Mouse (Mus musculus) hematopoietic stem cell, adult 5-6 weeks (primary cell): ENCODE results near the gene Slc30a2. TPM values are rescaled to one million over a fixed set of nuclear protein-coding genes. Genes with fewer than 3 reads are reported as not detected.
"Not testable (repeated sequence)": the region's sequence is repeated elsewhere in the genome, so short reads cannot be mapped to it uniquely, and the experiment has no call there.

Experiments
- ATAC-seq, 2 experiments: fragments of 125-278 bp in 1 of 2; replicated peaks in 1 of 2; 2 replicates each; pipeline ENCODE4 v1.8.0; 2016 to 2017; ENCODE audit warnings: inconsistent platforms in 2 of 2, mild to moderate bottlenecking in 2 of 2, moderate number of reproducible peaks in 2 of 2, low read depth in 1 of 2, moderate TSS enrichment in 1 of 2; ENCODE audit not compliant: low FRiP score in 2 of 2, poor library complexity in 2 of 2, severe bottlenecking in 2 of 2, insufficient read depth in 1 of 2, low TSS enrichment in 1 of 2
- total RNA-seq: library from RNA; stranded (forward); fragments of 172-1452, 232-1000 nt; gene quantifications from 2 replicates; pipeline ENCODE4 v1.2.3, GENCODE M21; 2017

The Slc30a2 gene
- total RNA-seq, 1 experiment from 2014 or later, result not detected

DNA sequence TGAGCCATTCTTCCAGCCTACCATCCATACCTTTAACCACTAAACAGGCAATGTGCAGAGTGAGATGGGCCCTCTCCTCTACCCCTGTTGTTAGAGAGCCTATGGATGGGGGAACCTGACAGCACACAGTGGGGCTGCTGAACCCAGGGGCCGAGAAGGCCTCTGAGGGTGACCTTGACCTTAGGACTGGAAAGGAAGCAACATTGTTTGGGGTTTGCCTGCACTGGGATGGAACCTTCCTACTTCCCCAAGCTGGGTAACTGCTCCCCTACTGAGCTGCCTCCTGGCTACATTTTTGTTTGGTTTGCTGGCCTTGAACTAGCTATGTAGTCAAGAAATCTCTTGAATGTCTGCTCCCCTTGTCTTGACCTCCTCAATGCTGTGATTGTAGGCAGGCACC lies 31.3 kb downstream of the Slc30a2 start:
- ATAC-seq, result no peak

DNA sequence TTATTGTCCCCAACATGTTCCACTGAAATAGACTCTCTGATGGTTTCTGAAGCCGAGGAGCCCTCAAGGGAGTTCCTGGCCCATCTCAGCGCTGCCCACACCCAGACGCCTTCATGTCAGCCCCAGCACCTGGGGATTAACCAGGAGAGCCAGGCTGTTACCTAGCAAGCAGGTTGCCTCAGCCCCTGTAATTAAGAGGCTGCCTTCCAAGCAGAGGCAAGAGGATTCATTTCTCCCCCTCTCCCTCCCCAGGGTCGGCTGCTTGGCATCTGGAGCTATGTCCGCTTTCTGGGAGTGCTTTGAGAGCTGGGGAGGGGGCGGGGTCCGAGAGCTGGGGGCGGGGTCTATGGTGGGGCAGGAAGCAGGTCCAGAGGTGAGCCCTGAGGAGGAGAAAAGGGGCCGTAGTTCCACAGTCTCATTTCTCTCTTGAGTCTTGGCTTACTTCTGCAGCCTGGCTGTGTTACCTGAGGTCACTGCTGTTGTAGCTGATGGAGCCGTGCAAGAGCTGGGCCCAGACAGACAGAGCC lies 35.2 kb downstream of the Slc30a2 start:
- ATAC-seq, result no peak

DNA sequence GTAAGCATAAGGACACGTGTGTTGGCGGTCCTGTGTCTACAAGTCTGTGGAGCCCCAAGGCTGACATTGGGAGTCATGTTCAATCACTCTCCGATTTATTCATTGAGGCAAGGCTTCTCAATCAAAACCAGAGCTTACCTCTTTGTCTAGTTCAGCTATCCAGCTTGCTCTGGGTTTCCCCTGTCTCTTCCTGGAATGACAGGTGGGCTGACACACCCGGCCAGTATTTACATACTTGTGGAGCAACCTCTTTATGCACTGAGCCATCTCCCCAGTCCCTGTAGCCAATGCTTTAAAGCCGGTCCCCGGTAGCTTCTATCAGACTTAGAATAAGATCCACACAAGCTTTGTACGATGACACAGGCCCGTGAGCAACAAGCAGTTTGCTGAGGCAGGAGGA lies 36.5 kb downstream of the Slc30a2 start:
- ATAC-seq, result no peak

DNA sequence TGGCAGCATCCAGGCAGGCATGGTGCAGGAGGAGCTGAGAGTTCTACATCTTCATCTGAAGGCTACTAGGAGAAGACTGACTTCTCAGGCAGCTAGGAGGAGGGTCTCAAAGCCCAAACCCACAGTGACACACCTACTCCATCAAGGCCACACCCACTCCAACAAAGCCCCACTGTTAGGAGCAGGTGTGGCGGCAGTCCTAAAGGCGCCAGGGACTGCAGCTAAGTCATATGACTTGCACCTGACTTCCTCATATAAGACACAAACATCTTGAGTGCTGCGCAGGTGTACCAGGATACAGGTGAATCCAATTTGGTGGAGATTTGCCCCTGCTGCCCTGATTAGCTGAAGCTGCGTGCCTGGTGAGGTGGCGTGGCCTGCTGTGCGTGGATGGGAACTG lies 40.8 kb downstream of the Slc30a2 start, which contains the start of gene Extl1:
Extl1 (minus strand) TSS at position 101 of the 400 bp plus-strand sequence.
- not testable (repeated sequence) for ATAC-seq

DNA sequence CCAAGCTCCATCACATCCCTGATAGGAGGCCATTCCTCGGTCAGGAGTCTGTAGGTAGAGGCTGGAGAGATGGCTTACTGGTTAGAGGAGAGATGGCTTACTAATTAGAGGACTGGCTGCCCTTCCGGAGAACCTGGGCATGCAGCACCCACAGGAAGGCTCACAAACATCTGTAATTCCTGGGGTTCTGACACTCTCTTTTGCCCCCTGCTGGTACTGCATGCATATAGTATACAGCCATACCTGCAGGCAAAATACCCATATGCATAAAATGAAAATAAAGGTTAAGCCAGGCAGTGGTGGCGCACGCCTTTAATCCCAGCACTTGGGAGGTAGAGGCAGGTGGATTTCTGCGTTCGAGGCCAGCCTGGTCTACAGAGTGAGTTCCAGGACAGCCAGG lies 44.3 kb downstream of the Slc30a2 start:
- peak; percentile 45 to 46; a peak in 2 of 4 replicates for ATAC-seq

DNA sequence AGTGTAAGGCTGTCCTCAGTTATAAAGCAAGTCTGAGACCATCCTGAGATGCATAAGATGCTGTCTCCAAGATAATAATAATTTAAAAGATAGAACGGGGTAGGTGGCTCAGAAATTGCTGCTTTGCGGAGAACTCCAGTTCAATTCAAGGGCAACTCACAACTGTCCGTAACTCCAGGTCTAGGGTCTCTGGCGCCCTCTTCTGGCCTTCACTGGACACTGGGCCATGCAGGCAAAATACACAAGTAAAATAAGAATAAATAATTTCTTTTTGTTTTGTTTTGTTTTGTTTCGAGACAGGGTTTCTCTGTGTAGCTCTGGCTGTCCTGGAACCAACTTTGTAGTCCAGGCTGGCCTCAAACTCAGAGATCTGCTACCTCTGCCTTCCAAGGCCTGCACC lies 45.4 kb downstream of the Slc30a2 start:
- peak; percentile 69; a peak in 2 of 4 replicates for ATAC-seq

DNA sequence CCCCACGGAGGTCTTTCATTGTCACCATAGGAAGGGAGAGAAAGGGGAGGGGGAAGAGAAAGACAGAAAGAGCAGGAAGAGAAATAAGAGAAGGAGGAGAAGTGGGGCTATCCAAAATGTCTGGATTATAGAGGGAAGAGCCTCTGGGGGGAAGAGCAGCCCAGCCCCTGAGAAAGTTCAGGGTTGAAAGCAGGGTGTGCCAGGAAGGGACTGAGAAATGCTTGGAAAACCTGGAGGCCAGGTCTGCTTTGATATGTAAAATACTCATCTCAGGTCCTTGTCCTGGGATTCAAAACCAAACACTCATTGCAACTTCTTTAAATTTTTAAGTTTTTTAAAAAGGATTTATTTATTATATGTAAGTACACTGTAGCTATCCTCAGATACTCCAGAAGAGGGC lies 48.7 kb downstream of the Slc30a2 start:
- no peak for ATAC-seq

DNA sequence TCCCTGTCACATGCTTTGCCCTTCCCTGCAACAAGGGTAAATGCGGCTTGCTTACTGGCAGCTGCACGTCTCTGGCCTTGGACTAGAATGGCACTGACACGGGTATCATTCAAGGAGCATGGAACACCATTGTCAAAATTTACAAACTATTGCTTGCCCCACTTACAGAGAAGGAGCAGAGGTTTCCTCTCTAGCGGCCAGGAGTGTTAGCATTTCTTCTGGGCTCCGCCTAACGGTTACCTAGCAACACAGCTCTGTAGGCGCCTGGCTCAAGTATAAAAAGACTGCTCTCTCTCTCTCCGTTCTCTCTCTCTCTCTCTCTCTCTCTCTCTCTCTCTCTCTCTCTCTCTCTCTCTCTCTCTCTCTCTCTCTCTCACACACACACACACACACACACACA lies 49.6 kb downstream of the Slc30a2 start:
- no peak for ATAC-seq

DNA sequence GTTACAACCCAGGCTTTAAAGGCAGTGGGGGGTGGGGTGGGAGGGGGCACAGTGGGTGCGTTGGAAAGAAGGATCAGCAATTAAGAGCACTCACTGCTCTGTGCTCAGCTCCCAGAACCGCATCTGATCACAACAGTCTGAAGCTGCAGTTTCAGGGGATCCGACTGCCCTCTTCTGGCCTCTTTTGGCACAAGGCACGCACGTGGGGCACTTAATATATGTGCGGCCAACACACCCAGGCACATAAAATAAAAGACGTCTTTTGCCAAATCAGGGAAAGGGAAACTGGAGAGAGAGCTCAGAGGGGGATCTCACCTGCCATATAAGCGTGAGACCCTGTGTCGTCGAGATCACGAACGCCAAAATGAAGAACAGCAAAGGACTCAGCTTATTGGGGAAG lies 50.0 kb downstream of the Slc30a2 start:
- no peak for ATAC-seq

DNA sequence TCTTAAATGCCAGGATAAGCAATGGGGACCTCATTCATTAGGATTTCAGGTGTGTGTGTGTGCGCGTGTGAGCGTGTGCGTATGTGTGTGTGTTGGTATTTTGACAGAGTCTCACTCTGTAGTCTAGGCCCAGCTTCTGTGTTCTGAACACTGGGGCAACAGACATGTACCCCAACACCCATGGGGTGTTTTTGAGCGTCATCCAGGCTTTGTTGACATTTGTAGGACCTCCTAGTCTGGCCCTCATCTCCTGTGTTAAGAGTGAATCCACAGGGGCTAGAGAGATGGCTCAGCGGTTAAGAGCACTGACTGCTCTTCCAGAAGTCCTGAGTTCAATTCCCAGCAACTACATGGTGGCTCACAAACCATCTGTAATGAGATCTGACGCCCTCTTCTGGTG lies 52.2 kb downstream of the Slc30a2 start:
- ATAC-seq, result no peak

DNA sequence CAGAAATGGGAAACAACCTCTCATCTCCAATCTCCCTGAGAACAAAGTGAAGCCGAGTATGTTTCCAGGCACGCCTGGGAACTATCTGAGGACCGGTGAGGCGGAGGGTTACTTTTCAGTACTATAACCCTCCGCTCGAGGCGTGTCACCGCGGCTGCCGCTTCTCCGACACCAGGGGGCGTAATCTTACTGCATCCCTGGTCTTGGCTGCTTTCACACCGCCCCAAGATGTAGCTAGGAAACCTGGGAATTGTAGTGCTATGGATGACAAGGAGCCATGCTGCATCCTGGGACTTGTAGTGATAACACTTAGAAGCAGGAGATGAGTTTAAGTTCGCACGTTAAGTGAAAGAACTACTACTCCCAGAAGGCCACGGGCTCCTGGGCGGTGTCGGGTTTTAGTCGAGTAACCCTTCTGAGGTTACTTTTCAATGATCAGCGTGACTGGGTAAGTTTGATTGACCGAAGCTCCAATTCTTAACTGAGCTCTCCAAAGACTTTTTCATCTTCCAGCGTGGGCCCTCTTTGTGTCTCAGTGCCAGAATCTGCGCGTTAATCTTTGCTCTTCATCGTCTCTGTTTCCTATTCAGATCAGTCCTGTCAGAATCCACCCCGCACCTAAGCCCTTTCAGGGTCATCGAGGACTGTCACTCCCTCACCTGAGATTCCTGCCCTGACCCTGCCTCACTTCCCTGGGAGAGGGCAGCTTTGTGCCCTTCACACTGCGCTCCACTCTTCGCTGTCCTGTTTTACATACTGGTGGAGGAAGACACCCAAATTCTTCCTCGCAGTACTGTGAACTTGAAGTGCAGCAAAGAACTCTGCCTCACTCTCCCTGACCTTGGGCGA lies 53.2 kb downstream of the Slc30a2 start, which contains the start of gene Pafah2:
Pafah2 (plus strand) TSS at position 344 of the 849 bp plus-strand sequence.
- ATAC-seq, result peak; percentile 99

DNA sequence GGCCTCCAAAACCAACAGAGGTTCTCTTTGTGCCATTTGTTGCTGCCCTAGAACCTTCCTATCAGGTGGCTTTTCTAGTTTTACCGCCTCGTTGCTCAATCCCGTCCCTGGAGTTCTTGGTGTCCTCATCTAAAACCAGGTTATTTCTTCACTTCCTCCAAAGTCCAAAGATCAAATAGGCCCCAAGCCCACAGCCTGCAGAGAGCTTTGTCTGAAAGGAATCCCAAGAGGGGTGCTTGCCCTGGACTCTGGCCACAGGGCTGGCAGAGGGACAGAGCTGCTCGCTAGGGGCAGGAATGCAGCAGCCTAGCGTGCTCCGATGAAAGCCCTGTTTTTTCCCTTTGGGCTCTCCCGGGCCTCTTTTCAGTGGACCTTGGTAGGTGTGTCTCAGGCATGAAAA lies 54.1 kb downstream of the Slc30a2 start:
- ATAC-seq, result no peak

DNA sequence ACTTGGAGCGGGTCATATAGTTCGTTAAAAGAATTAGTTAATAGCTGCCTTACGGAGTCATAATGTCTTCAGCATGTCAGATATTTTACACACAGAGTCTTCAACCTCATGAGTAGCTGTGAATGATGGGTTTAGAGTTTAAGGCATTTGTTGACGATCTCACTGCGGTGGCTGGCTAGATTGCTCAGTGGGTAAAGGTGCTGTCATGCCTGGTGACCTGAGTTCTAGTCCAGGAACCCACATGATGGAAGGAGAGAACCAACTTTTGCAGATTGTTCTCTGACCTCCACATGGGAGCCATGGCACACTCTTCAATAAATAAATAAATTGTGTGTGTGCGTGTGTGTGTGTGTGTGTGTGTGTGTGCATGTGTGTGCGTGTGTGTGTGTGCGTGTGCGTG lies 54.8 kb downstream of the Slc30a2 start:
- no peak for ATAC-seq

DNA sequence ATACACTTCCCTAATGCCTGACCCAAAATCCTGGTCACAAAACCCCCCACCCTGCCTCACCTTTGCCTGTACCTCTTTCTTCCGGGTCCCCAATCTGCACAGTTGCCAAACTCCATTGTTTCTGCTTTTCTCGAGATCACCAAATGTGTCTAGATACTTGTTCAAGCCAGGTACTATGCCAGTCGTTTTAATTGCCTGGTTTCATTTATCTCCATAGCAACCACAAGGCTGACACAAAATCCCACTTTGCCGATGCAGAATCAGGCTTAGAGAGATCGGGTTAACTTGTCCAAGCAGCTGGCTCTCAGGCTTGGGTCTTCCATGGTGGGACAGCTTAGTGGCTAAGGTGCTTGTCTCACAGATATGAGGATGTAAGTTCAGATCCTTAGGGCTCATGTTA lies 57.2 kb downstream of the Slc30a2 start:
- ATAC-seq, result no peak

DNA sequence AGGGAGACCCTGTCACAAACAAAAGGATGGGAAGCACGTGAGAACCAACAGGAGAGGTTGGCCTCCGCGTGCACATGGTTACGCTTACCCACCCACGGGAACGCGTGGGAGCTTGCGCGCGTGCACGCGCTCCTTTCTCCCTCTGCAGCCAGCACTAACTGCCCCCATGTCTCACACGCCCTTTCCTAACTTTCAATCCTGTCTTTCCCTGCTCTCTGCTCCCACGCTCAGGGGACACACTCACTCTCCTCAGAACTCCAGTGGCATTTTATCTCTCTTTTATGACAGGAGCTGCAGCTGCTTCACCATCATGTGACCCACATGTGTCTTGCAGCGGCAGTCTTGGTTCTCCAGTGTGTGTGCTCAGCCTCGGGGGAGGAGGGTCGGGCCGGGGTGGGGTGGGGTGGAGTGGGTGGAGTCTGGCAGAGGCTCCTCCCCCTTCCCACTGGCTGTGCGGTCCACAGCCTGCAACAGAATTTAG lies 58.2 kb downstream of the Slc30a2 start:
- peak; percentile 52 to 68 for ATAC-seq

DNA sequence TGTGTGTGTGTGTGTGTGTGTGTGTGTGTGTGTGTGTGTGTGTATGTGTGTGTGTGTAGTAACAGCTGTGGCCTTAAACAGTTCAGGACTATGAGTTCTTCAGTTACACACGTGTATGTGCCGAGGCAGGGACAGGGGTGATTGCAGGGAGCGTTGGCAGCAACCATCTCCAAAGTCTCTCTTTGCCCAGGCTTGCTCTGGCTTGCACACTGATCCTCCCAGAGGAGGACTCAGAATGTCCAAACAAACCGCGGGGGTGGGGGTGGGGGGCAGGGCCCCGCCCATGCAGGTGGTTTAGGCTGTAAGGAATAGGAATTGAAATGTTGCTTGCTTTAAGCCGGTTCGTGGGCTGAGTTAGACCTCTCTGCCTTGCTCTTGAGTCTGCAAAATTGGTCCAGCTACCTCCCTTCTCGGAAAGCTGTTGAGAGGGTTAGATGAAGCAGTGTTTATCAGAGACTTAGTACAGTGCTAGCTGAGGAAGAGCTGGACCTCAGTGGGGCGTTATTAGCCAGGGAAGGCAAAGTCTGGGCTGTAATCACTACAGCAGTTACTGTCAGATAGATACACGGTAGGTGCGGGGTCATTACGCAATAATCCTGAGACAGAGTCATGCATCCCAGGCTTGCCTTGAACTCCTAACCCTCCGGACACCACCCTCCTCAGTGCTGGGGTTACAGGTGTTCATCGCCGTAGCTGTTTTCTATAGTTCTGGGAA lies 59.0 kb downstream of the Slc30a2 start:
- no peak for ATAC-seq

DNA sequence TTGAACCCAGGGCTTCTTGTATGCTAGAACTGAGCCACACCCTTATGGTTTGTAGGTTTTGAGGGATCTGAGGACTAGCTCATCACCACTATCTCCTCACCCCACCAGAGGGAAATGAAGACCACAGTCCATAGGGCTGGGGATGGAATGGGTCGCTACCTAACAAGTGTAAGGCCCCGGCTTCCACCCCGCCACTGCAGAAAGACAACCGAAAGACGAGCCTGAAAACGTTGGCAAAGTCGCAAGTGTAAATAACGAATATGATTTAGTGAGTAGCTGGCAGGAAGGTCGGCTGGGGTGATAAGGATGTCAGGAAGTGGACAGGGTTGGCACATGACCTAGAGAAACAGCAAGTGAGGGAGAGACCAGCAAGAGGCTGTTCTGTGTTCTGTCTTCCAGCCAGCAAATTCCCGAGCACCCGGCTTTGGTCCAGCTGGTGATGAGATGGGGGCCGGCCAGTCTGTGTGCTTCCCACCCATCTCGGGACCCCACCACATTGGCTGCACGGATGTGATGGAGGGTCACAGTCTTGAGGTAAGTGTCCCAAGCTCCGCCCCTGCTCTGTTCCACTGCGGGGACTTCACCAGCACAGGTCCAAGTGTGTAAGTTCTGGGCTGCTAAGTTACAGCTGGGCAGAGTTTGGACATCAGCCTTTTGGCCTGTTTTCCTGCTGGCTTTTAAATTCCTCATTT lies 59.7 kb downstream of the Slc30a2 start:
- ATAC-seq, result peak; percentile 29 to 46
